Mouse (Mus musculus) spleen, adult 2 months (tissue): ENCODE results near the gene Crebrf.

ENCODE experiments used
- CTCF ChIP-seq: fragments of 200-500 bp; IDR thresholded peaks from 2 replicates; pipeline ENCODE4 v1.5.1; 2011; ENCODE audit warnings: mild to moderate bottlenecking, inconsistent platforms; ENCODE audit not compliant: insufficient read depth, insufficient read length, insufficient replicate concordance; ENCODE audit errors: extremely low read depth
- POLR2A ChIP-seq: fragments of 200-500 bp; IDR thresholded peaks from 2 replicates; pipeline ENCODE4 v1.6.1; 2011; ENCODE audit warnings: low read depth, low read length, inconsistent platforms

GRCm38 (mm10) chr17:26792096-26792495, 76.6 kb downstream of the Crebrf start:
- TF ChIP-seq CTCF (no peak), POLR2A (no peak)
